Mouse (Mus musculus): ENCODE data around the gene 1700067K01Rik. TPM values are rescaled to one million over a fixed set of nuclear protein-coding genes. Genes with fewer than 3 reads are reported as not detected.
"Not testable (repeated sequence)": the region's sequence is repeated elsewhere in the genome, so short reads cannot be mapped to it uniquely, and the experiment has no call there.

1700067K01Rik gene
- total RNA-seq, 2 experiments from 2014 or later: 0.20 to 0.33 TPM

DNA sequence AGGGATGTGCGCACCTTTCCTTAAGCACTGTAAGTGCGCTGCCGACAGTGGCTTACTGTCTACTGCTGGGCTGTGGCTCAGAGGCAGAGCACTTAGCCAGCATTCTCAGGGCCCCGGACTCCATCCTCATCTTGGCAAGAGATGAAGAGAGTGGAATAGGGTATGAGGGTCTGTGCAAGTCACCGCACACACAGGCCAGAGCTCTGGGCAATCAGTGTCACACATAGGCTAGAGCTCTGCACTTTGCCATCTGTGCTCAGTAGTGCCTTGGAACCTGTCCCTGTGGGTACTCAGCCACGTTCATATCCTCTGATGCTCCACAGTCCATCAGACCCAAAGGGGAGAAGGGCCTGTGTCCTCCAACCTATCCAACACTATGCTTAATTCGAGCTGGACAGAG, 19.8 kb upstream of the 1700067K01Rik start:
- no peak for DNase-seq (ENCODE audit: extremely low spot score in 1 of 2, low spot score in 1 of 2)

DNA sequence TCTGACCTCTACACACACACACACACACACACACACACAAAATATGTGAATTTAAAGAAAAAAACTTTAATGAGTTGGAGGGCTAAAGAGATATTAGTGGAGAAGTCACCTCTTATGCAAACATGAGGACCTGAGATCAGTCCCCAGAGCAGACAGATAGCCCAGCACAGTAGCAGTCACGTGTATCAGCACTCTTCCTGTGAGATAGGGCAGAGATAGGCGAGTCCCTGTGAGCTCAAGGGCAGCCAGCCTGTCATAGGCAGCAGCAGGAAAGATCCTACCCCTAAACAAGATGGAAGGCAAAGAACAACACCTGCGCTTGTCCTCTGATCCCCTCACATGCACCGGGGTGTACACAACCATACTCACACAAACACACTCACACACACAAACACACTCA, 18.9 kb upstream of the 1700067K01Rik start:
- DNase-seq (ENCODE audit: extremely low spot score in 1 of 2, low spot score in 1 of 2): no peak

DNA sequence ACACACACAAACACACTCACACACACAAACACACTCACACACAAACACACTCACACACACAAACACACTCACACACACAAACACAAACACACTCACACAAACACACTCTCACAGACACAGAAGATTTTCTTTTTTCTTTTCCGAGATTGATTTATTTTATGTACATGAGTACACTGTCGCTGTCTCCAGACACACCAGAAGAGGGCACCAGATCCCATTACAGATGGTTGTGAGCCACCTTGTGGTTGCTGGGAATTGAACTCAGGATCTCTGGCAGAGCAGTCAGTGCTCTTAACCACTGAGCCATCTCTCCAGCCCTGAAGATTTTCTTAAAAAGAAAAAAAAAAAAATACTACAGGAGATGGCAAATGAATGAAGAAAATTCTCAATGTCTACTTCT, 18.1 kb upstream of the 1700067K01Rik start:
- DNase-seq (ENCODE audit: extremely low spot score in 1 of 2, low spot score in 1 of 2): not testable (repeated sequence)

DNA sequence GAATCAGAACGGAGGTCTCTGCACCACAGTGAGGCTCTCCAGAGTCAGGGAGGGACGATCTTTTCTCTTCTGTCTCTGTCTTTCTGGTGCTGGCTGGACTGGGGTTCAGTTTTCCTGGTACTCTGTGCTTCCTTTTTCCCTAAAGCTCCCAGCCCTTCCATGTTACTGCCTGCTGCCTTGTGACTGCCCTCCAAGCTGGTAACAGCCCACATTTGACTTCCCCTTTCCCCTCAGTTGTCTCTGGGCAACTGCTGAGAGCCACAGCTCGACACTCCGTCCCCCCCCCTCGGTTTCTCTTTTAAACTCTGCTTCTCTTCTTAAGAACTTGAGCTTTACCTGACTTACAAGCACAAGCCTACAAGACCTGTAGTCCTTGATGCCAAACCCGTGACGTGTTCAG, 12.1 kb upstream of the 1700067K01Rik start:
- no peak for DNase-seq (ENCODE audit: extremely low spot score in 1 of 2, low spot score in 1 of 2)

DNA sequence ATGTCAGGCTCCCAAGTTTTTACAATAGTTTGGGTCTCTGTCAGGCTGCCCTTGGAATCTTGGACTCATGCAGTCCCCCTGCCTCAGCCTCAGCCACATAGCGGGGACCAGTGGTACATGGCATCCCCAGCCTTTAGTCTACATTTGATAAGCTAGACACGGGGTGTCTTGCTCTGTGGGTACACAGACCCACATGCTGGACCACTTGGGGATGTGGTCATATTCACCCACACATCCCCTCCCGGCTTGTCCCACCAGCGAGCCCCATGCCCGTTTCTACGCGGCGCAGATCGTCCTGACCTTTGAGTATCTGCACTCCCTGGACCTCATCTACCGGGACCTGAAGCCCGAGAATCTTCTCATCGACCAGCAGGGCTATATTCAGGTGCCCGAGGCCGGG, 11.1 kb upstream of the 1700067K01Rik start:
- DNase-seq (ENCODE audit: extremely low spot score in 1 of 2, low spot score in 1 of 2): no peak

GRCm38 (mm10) chr8:83992488-83992887, 8.8 kb upstream of the 1700067K01Rik start:
- DNase-seq (ENCODE audit: extremely low spot score in 1 of 2, low spot score in 1 of 2): no peak

GRCm38 (mm10) chr8:83994030-83994429, 7.3 kb upstream of the 1700067K01Rik start:
- no peak for DNase-seq (ENCODE audit: extremely low spot score in 1 of 2, low spot score in 1 of 2)

DNA sequence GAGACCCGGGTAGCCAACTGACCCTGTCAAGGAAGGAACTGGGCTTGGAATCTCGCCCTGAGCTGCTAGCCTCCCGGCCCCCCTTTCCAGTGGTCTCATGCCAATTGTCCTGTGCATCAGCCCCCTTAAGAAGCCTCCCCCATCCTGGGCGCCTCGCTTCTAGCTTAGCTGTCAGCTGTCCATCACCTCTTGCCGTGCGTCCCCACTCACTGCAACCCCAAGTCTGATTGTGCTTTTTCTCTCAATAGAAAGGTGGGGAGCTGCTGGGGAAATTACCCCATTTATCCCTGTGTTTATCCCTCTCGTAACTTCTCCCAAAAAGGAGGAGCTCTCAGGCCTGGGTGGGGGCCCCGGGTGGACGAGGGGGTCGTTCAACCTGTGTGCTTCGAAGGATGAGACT, 5.3 kb upstream of the 1700067K01Rik start:
- DNase-seq (ENCODE audit: extremely low spot score in 1 of 2, low spot score in 1 of 2): no peak

- DNase-seq (ENCODE audit: extremely low spot score in 1 of 2, low spot score in 1 of 2): peak in 1 of 2 experiments; percentile 69
Observed at GRCm38 (mm10) chr8:83996567-83997505, 4.5 kb upstream of the 1700067K01Rik start.

DNA sequence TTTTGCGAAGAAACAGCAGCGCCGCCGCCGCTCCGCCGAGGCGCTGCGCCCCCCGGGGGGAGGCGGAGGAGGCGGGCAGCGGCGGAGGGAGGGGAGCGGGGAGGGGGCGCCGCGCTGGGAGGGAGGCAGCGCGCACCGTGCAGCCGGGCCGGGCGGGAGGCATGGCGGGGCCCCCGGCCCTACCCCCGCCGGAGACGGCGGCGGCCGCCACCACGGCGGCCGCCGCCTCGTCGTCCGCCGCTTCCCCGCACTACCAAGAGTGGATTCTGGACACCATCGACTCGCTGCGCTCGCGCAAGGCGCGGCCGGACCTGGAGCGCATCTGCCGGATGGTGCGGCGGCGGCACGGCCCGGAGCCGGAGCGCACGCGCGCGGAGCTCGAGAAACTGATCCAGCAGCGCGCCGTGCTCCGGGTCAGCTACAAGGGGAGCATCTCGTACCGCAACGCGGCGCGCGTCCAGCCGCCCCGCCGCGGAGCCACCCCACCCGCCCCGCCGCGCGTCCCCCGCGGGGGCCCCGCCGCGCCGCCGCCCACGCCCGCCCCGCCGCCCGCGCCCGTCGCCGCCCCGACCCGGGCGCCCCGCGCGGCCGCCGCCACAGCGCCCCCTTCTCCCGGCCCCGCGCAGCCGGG, 3.7 kb upstream of the 1700067K01Rik start, which contains the start of gene Samd1:
TSS of gene Samd1 (plus strand) at position 162 of the 631 bp plus-strand sequence.
- DNase-seq (ENCODE audit: extremely low spot score in 1 of 2, low spot score in 1 of 2): peak in 1 of 2 experiments; percentile 51

DNA sequence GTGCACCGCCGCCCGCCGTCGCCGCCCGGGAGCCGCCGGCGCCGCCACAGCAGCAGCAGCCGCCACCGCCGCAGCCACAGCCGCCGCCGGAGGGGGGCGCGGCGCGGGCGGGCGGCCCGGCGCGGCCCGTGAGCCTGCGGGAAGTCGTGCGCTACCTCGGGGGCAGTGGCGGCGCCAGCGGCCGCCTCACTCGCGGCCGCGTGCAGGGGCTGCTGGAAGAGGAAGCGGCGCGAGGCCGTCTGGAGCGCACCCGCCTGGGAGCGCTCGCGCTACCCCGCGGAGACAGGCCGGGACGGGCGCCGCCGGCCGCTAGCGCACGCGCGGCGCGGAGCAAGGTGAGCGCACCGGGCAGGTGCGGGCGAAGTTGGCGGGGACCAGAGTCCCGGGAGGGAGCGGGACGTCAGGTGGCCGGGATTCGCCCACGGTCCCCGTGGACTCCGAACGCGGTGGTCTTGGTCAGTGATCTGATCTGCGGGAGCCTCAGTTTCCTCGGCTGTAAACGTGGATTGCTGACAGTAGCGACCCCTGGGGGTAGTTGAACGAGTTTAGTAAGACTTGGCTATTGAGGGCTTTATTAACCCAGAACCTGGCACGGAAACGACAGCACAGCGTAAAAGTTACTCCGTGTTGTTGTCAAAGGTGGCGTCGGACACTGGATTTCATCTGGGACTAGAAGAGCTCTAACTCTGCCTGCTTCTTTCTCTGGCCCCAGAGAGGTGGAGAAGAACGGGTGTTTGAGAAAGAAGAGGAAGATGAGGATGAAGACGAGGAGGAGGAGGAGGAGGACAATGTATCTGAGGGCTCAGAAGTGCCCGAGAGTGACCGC, 2.9 kb upstream of the 1700067K01Rik start:
- DNase-seq (ENCODE audit: extremely low spot score in 1 of 2, low spot score in 1 of 2): peak in 1 of 2 experiments; percentile 55

- no peak for DNase-seq (ENCODE audit: extremely low spot score in 1 of 2, low spot score in 1 of 2)
Observed at GRCm38 (mm10) chr8:83999057-83999705, 2.1 kb upstream of the 1700067K01Rik start.

DNA sequence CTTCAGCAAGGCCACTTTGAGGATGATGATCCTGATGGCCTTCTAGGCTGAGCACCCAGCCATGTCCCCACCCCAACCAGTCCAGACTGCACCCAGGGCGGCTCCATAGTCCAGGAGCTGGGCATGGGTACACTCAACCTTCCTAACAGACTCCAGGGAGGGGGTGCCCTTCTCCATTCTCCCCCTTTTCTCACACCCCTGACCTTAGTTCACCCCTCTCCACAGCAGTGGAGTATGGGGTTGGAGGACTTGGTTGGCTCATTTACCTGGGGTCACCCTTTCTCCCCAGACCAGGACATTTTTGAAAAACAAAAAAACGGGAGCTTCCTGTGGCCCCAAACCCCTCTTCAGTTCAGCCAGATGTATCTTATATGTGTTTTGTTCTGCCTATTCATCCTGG, 1.5 kb upstream of the 1700067K01Rik start:
- no peak for DNase-seq (ENCODE audit: extremely low spot score in 1 of 2, low spot score in 1 of 2)

GRCm38 (mm10) chr8:84002957-84003611, 1.8 kb downstream of the 1700067K01Rik start:
- no peak for DNase-seq (ENCODE audit: extremely low spot score in 1 of 2, low spot score in 1 of 2)

DNA sequence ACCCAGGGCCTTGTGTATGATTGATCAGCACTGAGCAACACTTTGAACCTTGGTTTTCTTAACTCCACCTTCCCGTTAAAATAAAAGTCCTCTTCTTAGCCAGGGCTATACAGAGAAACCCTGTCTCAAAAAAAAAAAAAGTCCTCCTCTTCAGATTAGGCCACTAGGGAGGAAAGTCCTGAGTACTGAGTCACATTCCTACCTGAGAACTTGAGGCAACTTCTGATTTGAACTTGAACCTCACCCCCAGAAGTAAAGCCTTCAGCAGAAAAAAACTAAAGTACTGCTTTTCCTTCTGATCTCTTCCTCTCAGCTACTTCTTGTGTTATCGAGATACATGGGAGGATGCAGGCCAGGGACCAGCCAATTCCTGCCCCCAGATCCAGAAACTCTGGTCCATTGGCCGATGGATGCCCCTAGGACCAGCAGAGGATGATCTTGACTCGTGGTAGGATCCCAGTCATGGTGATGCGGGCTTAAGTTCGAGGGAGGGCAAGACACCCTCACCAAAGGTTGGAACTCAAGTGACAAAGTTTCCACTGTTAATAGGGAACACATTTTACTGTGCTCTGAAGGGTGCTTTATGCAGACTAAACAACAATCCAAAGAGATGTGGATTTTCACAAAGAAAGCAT, 2.4 kb downstream of the 1700067K01Rik start:
- DNase-seq (ENCODE audit: extremely low spot score in 1 of 2, low spot score in 1 of 2): no peak

DNA sequence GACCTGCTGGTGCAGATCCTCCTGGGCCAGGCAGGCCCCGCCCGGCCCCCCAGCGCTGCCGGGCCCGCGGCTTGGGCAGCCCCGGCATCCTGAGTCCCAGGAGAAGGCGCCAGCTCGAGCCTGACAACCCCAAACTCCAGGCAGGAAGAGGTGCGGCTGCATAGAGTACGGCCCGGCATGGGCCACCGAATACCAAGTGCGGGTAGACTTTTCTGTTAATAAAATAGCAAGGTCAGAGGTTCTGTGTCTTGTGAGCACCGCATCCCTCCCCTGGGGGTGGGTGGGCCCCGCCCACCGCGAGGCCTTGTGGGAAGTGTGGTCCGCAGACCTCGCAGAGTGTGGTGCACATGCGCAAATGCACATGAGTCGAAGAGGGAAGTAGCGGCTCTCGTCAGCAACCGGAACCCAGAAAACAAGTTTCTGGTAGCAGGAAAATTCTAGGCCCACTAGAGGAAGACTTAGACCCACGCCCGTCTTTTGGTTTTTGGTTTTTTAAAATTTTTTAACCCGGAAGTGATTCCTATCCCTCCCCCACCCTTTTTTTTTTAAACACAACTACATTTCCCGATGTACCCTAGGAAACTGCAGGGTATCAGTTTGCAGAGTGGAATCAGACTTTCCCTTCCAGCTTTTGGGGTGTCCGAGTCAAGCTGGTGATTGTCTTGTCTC, 3.4 kb downstream of the 1700067K01Rik start:
- peak; percentile 83 to 90 for DNase-seq (ENCODE audit: extremely low spot score in 1 of 2, low spot score in 1 of 2)

GRCm38 (mm10) chr8:84005502-84005901, 4.2 kb downstream of the 1700067K01Rik start:
- not testable (repeated sequence) for DNase-seq (ENCODE audit: extremely low spot score in 1 of 2, low spot score in 1 of 2)

- no peak for DNase-seq (ENCODE audit: extremely low spot score in 1 of 2, low spot score in 1 of 2)
Observed at GRCm38 (mm10) chr8:84008362-84008761, 7.1 kb downstream of the 1700067K01Rik start.

DNA sequence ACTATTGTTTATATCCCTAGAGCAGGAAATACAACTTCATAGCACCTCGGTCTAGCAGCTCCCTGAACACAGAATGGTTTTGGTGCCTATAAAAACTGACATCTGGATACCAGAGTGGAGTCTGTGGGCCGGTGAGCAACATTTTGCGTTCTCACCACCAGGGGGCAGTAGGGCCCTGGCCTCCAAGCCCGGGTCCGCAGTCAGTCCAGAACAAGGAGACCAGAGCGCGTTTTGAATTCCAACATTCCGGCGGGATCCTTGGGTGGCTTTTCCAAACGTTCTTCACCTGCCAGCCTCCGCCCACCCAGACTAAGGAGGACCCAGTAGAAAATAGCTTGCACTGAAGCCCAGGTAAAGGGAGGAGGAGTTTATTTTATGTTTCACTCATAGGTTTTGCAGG, 8.6 kb downstream of the 1700067K01Rik start:
- peak; percentile 77 to 86 for DNase-seq (ENCODE audit: extremely low spot score in 1 of 2, low spot score in 1 of 2)

All from layer of hippocampus, postnatal 25 days (tissue).